Mouse (Mus musculus) macrophage (primary cell): ENCODE measurements around the gene Mtor. TPM values are rescaled to one million over a fixed set of nuclear protein-coding genes. Genes with fewer than 3 reads are reported as not detected.

Experiments used
- H3K27ac ChIP-seq: fragments of 350-480 bp; formaldehyde crosslinking; 2 replicates; pipeline ENCODE4 v1.9.0; 2021
- H3K36me3 ChIP-seq: fragments of 350-480 bp; formaldehyde crosslinking; 2 replicates; pipeline ENCODE4 v1.9.0; 2021; ENCODE audit errors: inconsistent target
- H3K4me3 ChIP-seq: fragments of 350-480 bp; formaldehyde crosslinking; 2 replicates; pipeline ENCODE4 v1.9.0; 2021; ENCODE audit errors: inconsistent target
- H3K79me2 ChIP-seq: fragments of 350-480 bp; formaldehyde crosslinking; 2 replicates; pipeline ENCODE4 v1.9.0; 2021; ENCODE audit errors: inconsistent target
- WGBS: methylation state at CpG from one replicate; pipeline ENCODE4 v1.1.7; 2026; ENCODE audit warnings: inconsistent platforms; ENCODE audit not compliant: missing documents; 5-methylcytosine and 5-hydroxymethylcytosine counted together
- polyA plus RNA-seq: library from polyadenylated mRNA; stranded (reverse); fragments of 250-400 nt; gene quantifications from 3 replicates; pipeline ENCODE4 v1.2.4, GENCODE M21; 2018; ENCODE audit warnings: inconsistent platforms

The Mtor gene
- polyA plus RNA-seq, 1 experiment from 2014 or later = 14.5 TPM

DNA sequence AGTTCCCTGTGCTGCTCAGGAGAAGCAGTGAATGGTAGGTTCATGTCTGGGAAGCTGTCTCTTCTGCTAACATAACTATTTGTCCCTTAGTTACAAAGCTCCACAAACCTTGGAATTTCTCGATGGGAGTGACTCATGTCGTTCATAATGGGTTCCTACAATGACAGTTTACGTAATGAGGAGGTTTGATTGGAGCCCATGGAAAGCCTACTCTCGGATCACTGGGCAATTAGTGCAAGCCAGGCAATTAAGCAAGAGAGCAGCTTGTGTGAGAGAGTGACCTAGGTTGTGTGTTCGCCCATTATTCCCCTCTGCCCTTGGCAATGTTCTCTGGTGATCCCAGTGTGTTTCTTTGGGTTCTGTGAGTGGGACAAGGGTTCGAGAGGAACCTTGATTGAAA lies 147.5 kb downstream of the Mtor start:
- WGBS = 94% methylated on average over 6 of the region's 6 CpGs
- Histone ChIP-seq H3K27ac (no peak overlapping the region), H3K4me3 (no peak overlapping the region), H3K79me2 (peaks cover 12% of the 10 kb centered on the region), H3K36me3 (peaks cover 11% of the 10 kb centered on the region; the same call in 1 of the 2 replicates)

DNA sequence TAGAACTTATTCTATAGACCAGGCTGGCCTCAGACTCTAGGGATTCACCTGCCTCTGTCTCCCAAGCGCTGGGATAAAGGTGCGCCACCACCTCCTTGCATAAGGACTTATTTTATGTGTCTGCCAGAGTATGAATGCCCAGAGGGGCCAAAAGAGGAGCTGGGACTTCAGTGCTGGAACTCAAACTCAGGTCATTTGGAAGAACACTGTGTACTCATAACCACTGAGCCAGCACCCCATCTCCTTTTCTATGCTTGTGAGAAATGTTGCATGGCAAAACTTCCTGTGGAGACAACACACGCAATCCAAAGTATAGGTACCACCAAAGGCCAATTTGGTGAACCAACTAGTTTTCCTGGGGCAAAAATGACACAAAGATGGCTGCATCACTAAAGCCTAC lies 148.3 kb downstream of the Mtor start:
- whole genome bisulfite sequencing = 97% methylated on average over 3 of the region's 3 CpGs
- H3K79me2 ChIP-seq = peaks cover 12% of the 10 kb centered on the region
- H3K27ac ChIP-seq = no peak overlapping the region
- no peak overlapping the region for H3K4me3 ChIP-seq
- peaks cover 11% of the 10 kb centered on the region; the same call in 1 of the 2 replicates for H3K36me3 ChIP-seq

DNA sequence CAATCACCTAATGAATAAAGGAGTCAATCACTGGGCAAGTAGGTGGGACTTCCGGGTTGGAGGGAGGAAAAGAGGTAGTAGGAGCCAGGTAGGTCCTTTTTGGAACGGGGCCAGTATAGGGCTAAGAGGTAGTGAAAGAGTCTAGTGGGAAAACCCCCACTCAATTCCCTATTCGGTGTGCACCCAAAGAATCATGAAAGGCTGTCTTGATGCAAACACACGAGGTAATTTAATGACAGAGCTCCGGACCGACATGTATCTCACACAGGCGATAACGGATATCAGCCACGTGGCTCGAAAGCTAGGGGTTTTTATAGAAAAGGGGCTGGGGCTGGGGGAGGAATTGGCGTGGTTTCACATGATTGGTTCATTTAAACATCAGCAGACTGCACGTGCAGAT lies 150.4 kb downstream of the Mtor start:
- no peak overlapping the region for H3K27ac ChIP-seq
- WGBS = 97% methylated on average over 12 of the region's 12 CpGs
- H3K4me3 ChIP-seq = no peak overlapping the region
- peaks cover 11% of the 10 kb centered on the region; the same call in 1 of the 2 replicates for H3K36me3 ChIP-seq
- H3K79me2 ChIP-seq = no peaks in the 10 kb centered on the region

- WGBS = 90% methylated on average over 4 of the region's 4 CpGs
- H3K36me3 ChIP-seq = no peaks in the 10 kb centered on the region
- no peak overlapping the region for H3K4me3 ChIP-seq
- H3K27ac ChIP-seq = no peak overlapping the region
- H3K79me2 ChIP-seq = no peaks in the 10 kb centered on the region
Observed at GRCm38 (mm10) chr4:148600316-148600715, 151.9 kb downstream of the Mtor start.

DNA sequence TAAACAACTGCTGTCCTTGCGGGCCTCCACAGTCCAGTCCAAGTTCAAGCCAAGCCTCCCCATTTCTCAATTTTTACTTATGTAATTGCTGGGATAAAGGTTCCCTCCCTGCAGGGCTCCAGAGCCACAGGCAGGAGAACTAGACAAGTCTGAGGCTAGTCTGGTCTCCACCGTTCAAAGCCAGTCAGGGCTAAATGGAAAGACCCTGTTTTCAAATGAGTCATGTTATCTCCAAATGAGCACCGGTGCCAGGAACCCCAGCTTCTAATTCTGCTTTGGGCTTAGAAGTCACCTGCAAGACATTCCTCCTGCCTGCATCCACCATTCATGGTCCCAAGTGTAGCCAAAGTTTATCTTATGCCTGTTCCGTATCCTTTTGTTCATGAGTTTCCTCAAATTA lies 153.5 kb downstream of the Mtor start:
- no peak overlapping the region for H3K27ac ChIP-seq
- no peaks in the 10 kb centered on the region for H3K79me2 ChIP-seq
- H3K4me3 ChIP-seq = no peak overlapping the region
- no peaks in the 10 kb centered on the region for H3K36me3 ChIP-seq
- 79% methylated on average over 4 of the region's 4 CpGs for WGBS

DNA sequence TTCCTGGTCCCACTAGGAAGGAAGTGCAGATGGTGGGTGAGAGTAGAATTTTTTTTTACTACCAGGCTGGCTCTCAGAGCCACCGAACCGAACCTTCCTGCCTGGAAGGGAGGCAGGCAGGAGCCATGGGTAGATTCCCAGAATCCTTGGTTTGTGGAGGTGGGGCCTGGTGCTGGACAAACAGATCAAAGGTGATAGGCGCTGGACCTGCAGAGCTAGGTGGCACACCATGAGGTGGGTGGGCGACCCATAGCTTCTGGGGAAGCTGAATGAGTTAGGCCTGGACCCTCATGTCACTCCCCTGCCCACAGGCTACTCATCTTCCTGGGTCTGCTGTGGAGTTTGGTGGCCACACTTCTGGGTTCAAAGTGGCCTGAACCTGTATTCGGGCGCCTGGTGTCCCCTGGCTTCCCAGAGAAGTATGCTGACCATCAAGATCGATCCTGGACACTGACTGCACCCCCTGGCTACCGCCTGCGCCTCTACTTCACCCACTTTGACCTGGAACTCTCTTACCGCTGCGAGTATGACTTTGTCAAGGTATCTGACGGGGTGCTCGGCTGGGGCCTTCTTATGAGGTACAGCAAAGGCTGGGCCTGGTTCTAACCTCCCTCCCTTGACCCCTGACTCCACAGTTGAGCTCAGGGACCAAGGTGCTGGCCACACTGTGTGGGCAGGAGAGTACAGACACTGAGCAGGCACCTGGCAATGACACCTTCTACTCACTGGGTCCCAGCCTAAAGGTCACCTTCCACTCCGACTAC lies 154.1 kb downstream of the Mtor start, which contains the start of gene Masp2:
Gene Masp2, plus strand, starts transcription at position 198 of the 764 bp plus-strand sequence.
- H3K4me3 ChIP-seq = no peak within 1 kb of the TSS
- no peak within 1 kb of the TSS for H3K27ac ChIP-seq
- WGBS = 84% methylated on average over 11 of the region's 14 CpGs
- no peaks in the 10 kb centered on the region for H3K79me2 ChIP-seq
- H3K36me3 ChIP-seq = no peaks in the 10 kb centered on the region

DNA sequence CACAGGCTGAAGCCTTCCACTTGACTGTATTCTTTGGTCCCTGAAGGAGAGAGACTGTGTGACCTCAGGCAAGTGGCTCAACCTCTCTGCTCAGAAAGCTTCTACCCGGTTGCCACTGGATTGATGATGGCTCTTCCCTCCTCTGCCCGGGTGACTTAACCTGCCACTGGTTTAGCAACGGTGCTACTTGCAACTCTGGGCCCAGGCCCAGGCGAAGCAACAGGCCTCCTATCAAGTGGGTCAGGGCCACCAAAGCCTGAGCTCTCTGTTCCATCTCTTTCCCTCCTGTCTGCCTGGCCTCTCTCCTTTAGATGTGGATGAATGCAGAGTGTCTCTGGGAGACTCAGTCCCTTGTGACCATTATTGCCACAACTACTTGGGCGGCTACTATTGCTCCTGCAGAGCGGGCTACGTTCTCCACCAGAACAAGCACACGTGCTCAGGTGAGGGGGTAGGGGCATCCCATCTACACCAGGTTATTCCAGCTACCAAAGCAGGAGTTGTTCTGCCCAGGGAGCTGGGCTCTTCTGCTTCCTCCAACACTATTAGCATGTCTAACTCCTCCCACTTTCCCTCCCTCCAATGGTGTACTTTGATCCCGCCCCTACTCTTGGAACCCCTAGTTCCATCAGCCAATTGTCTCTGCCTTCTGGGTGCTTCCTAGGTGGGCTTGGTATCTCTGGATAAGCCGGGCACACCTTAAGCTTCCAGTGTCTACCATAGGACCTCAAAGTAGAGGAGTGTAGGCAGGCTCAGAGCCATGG lies 155.1 kb downstream of the Mtor start:
- Histone ChIP-seq H3K79me2 (no peaks in the 10 kb centered on the region), H3K4me3 (no peak overlapping the region), H3K36me3 (no peaks in the 10 kb centered on the region), H3K27ac (no peak overlapping the region)
- WGBS = 97% methylated on average over 10 of the region's 10 CpGs

DNA sequence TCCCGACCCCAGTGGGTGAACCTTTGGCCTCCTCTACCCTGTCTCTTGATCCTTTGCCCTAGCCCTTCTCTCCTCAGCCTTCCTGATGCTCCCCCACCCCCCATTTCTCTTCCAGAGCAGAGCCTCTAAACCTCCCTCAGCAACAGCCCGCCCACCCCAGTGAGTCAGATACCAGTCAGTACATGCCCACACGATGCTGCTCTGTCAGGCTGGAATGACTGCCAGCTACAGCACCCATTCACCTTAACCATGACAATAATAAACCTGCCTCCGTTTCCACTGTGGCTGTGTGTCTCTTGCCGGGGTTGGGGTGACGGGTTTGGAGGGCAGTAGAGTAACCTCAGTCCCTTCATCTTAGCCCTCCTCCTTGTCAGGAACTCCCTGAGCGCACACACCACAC lies 155.7 kb downstream of the Mtor start:
- Histone ChIP-seq H3K4me3 (no peak overlapping the region), H3K27ac (no peak overlapping the region), H3K36me3 (no peaks in the 10 kb centered on the region), H3K79me2 (no peaks in the 10 kb centered on the region)
- WGBS = 80% methylated on average over 7 of the region's 7 CpGs

DNA sequence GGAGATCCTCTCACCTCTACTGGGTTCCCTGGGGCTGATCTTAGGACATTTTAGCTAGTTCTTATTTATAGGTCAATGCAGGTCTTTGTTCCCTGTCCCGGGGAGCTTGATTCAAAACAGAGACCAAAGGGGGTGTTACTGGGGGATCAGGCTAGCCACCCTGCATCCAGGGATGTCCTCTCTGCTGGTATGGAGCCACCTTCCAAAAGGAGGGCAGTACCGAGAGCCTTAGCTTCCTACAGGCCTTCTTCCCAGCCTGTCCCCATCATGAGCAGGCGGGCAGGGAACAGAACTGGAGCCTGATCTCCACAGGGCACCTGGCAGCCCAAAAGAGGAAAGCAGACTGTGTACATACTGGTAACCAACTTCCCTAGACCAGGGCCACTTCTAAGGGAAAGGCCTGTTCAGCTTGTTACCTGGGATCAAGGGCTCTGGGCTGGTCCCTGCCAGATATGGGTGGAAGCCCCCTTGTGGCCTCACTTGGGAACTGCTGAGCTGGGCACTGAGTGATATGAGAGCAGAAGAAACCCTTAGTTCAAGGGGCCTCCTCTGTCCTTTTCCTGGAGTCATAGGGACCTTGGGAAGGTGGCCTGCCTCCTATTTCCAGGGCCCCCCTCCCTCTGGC lies 156.2 kb downstream of the Mtor start:
- H3K79me2 ChIP-seq = no peaks in the 10 kb centered on the region
- no peaks in the 10 kb centered on the region for H3K36me3 ChIP-seq
- 88% methylated on average over 3 of the region's 3 CpGs for WGBS
- no peak overlapping the region for H3K4me3 ChIP-seq
- H3K27ac ChIP-seq = no peak overlapping the region

Other genes with a start within 250 kb of the Mtor start
- not detected in 3 replicates for gene Disp3, start 160.6 kb upstream of the Mtor start, polyA plus RNA-seq
- 4.7 to 8.2 TPM (median 5.0 TPM) in 3 replicates for gene Ubiad1, start 3.8 kb upstream of the Mtor start, polyA plus RNA-seq
- gene Angptl7, start 51.8 kb downstream of the Mtor start, polyA plus RNA-seq = 0.14 to 0.32 TPM in 2 of 3 replicates, not detected in the other
- 32.2 to 58.5 TPM (median 51.2 TPM) in 3 replicates for gene Exosc10, start 109.8 kb downstream of the Mtor start, polyA plus RNA-seq
- 14.7 to 81.1 TPM (median 15.5 TPM) in 3 replicates for gene Srm, start 142.9 kb downstream of the Mtor start, polyA plus RNA-seq
- gene Masp2, start 153.9 kb downstream of the Mtor start, polyA plus RNA-seq = 0.09 TPM in 1 of 3 replicates, not detected in the others
- gene Tardbp, start 178.4 kb downstream of the Mtor start, polyA plus RNA-seq = 157 to 233 TPM (median 170 TPM) in 3 replicates
- gene Gm572, start 194.7 kb downstream of the Mtor start, polyA plus RNA-seq = not detected in 3 replicates